Mouse (Mus musculus): ENCODE measurements at regions not wholly inside any gene's neighbourhood (a gene's known extent, or its start where the extent isn't known, plus 50 kb on each side); places are given as distances from the start of the nearest gene placed in this dataset.

- no peak overlapping the region for H3K4me3 ChIP-seq (ENCODE audit: control insufficient read depth in 1 of 2, insufficient read depth in 1 of 2, low read depth in 1 of 2, low read length in 2 of 2)
These were observed 662.6 kb downstream of the Bcl11a start for GRCm38 (mm10) chr11:24740466-24740865.

GRCm38 (mm10) chr11:24742561-24742960 lies 664.7 kb downstream of the Bcl11a start:
- Histone ChIP-seq H3K9ac (ENCODE audit: low read length) (no peak overlapping the region), H3K4me3 (ENCODE audit: control insufficient read depth in 1 of 2, insufficient read depth in 1 of 2, low read depth in 1 of 2, low read length in 2 of 2) (no peak overlapping the region), H3K27ac (replicated peaks in 1 of 2; ENCODE audit: control insufficient read depth in 1 of 2, insufficient read depth in 1 of 2, low read depth in 2 of 2, low read length in 2 of 2) (no peak overlapping the region), H3K36me3 (ENCODE audit: control insufficient read depth, insufficient read depth, low read length) (no peaks in the 10 kb centered on the region), H3K9me3 (ENCODE audit: control insufficient read depth, low read length) (no peaks in the 10 kb centered on the region), H3K4me2 (ENCODE audit: low read length) (no peak overlapping the region), H3K4me1 (ENCODE audit: control insufficient read depth in 2 of 2, insufficient read depth in 2 of 2, low read length in 2 of 2) (peaks cover 4 to 5% of the 10 kb centered on the region in 2 experiments; a peak in 2 of 4 replicates), H3K27me3 (ENCODE audit: control insufficient read depth, insufficient read depth, low read length) (no peaks in the 10 kb centered on the region)
- WGBS: 71% methylated on average over 8 of the region's 8 CpGs
- no peak for ATAC-seq (ENCODE audit: insufficient number of reproducible peaks, insufficient read depth, low FRiP score, low read depth)

More at GRCm38 (mm10) chr11:24740466-24740865, 662.6 kb downstream of the Bcl11a start:
- no peak for ATAC-seq (ENCODE audit: insufficient number of reproducible peaks, insufficient read depth, low FRiP score, low read depth)
- H3K27ac ChIP-seq (replicated peaks in 1 of 2; ENCODE audit: control insufficient read depth in 1 of 2, insufficient read depth in 1 of 2, low read depth in 2 of 2, low read length in 2 of 2): no peak overlapping the region
- 75% methylated on average over 2 of the region's 2 CpGs for WGBS
- H3K9me3 ChIP-seq (ENCODE audit: control insufficient read depth, low read length): no peaks in the 10 kb centered on the region
- H3K4me2 ChIP-seq (ENCODE audit: low read length): peak overlapping the region; percentile 67; the same call in 1 of the 2 replicates
- H3K36me3 ChIP-seq (ENCODE audit: control insufficient read depth, insufficient read depth, low read length): no peaks in the 10 kb centered on the region
- H3K4me1 ChIP-seq (ENCODE audit: control insufficient read depth in 2 of 2, insufficient read depth in 2 of 2, low read length in 2 of 2): peaks cover 4 to 5% of the 10 kb centered on the region in 2 experiments; a peak in 2 of 4 replicates
- no peaks in the 10 kb centered on the region for H3K27me3 ChIP-seq (ENCODE audit: control insufficient read depth, insufficient read depth, low read length)
- no peak overlapping the region for H3K9ac ChIP-seq (ENCODE audit: low read length)

GRCm38 (mm10) chr11:24743439-24743838 lies 665.6 kb downstream of the Bcl11a start:
- WGBS: 39% methylated on average over 1 of the region's 1 CpGs
- Histone ChIP-seq H3K36me3 (ENCODE audit: control insufficient read depth, insufficient read depth, low read length) (no peaks in the 10 kb centered on the region), H3K27ac (replicated peaks in 1 of 2; ENCODE audit: control insufficient read depth in 1 of 2, insufficient read depth in 1 of 2, low read depth in 2 of 2, low read length in 2 of 2) (no peak overlapping the region), H3K9me3 (ENCODE audit: control insufficient read depth, low read length) (no peaks in the 10 kb centered on the region), H3K4me2 (ENCODE audit: low read length) (no peak overlapping the region), H3K4me3 (ENCODE audit: control insufficient read depth in 1 of 2, insufficient read depth in 1 of 2, low read depth in 1 of 2, low read length in 2 of 2) (no peak overlapping the region), H3K4me1 (ENCODE audit: control insufficient read depth in 2 of 2, insufficient read depth in 2 of 2, low read length in 2 of 2) (peaks cover 4 to 5% of the 10 kb centered on the region in 2 experiments; a peak in 2 of 4 replicates), H3K9ac (ENCODE audit: low read length) (no peak overlapping the region), H3K27me3 (ENCODE audit: control insufficient read depth, insufficient read depth, low read length) (no peaks in the 10 kb centered on the region)
- ATAC-seq (ENCODE audit: insufficient number of reproducible peaks, insufficient read depth, low FRiP score, low read depth): no peak

- WGBS: 40% methylated on average over 4 of the region's 4 CpGs
- ATAC-seq (ENCODE audit: insufficient number of reproducible peaks, insufficient read depth, low FRiP score, low read depth): no peak
- no peak overlapping the region for H3K27ac ChIP-seq (replicated peaks in 1 of 2; ENCODE audit: control insufficient read depth in 1 of 2, insufficient read depth in 1 of 2, low read depth in 2 of 2, low read length in 2 of 2)
These were observed 668.0 kb downstream of the Bcl11a start for GRCm38 (mm10) chr11:24745841-24746240.

GRCm38 (mm10) chr11:24750144-24750779 lies 672.4 kb downstream of the Bcl11a start:
- Histone ChIP-seq H3K4me3 (ENCODE audit: control insufficient read depth in 1 of 2, insufficient read depth in 1 of 2, low read depth in 1 of 2, low read length in 2 of 2) (no peak overlapping the region), H3K36me3 (ENCODE audit: control insufficient read depth, insufficient read depth, low read length) (no peaks in the 10 kb centered on the region), H3K9me3 (ENCODE audit: control insufficient read depth, low read length) (no peaks in the 10 kb centered on the region), H3K27me3 (ENCODE audit: control insufficient read depth, insufficient read depth, low read length) (no peaks in the 10 kb centered on the region), H3K4me1 (ENCODE audit: control insufficient read depth in 2 of 2, insufficient read depth in 2 of 2, low read length in 2 of 2) (no peaks in the 10 kb centered on the region), H3K4me2 (ENCODE audit: low read length) (no peak overlapping the region), H3K9ac (ENCODE audit: low read length) (no peak overlapping the region), H3K27ac (replicated peaks in 1 of 2; ENCODE audit: control insufficient read depth in 1 of 2, insufficient read depth in 1 of 2, low read depth in 2 of 2, low read length in 2 of 2) (no peak overlapping the region)
- 55% methylated on average over 7 of the region's 7 CpGs for WGBS
- no peak for ATAC-seq (ENCODE audit: insufficient number of reproducible peaks, insufficient read depth, low FRiP score, low read depth)

More at GRCm38 (mm10) chr11:24745841-24746240, 668.0 kb downstream of the Bcl11a start:
- Histone ChIP-seq H3K4me2 (ENCODE audit: low read length) (no peak overlapping the region), H3K9me3 (ENCODE audit: control insufficient read depth, low read length) (no peaks in the 10 kb centered on the region), H3K36me3 (ENCODE audit: control insufficient read depth, insufficient read depth, low read length) (no peaks in the 10 kb centered on the region), H3K4me3 (ENCODE audit: control insufficient read depth in 1 of 2, insufficient read depth in 1 of 2, low read depth in 1 of 2, low read length in 2 of 2) (no peak overlapping the region), H3K4me1 (ENCODE audit: control insufficient read depth in 2 of 2, insufficient read depth in 2 of 2, low read length in 2 of 2) (no peaks in the 10 kb centered on the region), H3K27me3 (ENCODE audit: control insufficient read depth, insufficient read depth, low read length) (no peaks in the 10 kb centered on the region), H3K9ac (ENCODE audit: low read length) (no peak overlapping the region)

- Histone ChIP-seq H3K9me3 (ENCODE audit: control insufficient read depth, low read length) (no peaks in the 10 kb centered on the region), H3K4me3 (ENCODE audit: control insufficient read depth in 1 of 2, insufficient read depth in 1 of 2, low read depth in 1 of 2, low read length in 2 of 2) (no peak overlapping the region), H3K4me1 (ENCODE audit: control insufficient read depth in 2 of 2, insufficient read depth in 2 of 2, low read length in 2 of 2) (no peaks in the 10 kb centered on the region), H3K27ac (replicated peaks in 1 of 2; ENCODE audit: control insufficient read depth in 1 of 2, insufficient read depth in 1 of 2, low read depth in 2 of 2, low read length in 2 of 2) (no peak overlapping the region), H3K27me3 (ENCODE audit: control insufficient read depth, insufficient read depth, low read length) (no peaks in the 10 kb centered on the region), H3K36me3 (ENCODE audit: control insufficient read depth, insufficient read depth, low read length) (no peaks in the 10 kb centered on the region), H3K4me2 (ENCODE audit: low read length) (no peak overlapping the region), H3K9ac (ENCODE audit: low read length) (no peak overlapping the region)
- ATAC-seq (ENCODE audit: insufficient number of reproducible peaks, insufficient read depth, low FRiP score, low read depth): no peak
These were observed 680.3 kb downstream of the Bcl11a start for GRCm38 (mm10) chr11:24758130-24758529.

GRCm38 (mm10) chr11:24783470-24783869 lies 705.6 kb downstream of the Bcl11a start:
- Histone ChIP-seq H3K4me1 (ENCODE audit: control insufficient read depth in 2 of 2, insufficient read depth in 2 of 2, low read length in 2 of 2) (no peaks in the 10 kb centered on the region), H3K27me3 (ENCODE audit: control insufficient read depth, insufficient read depth, low read length) (no peaks in the 10 kb centered on the region), H3K9ac (ENCODE audit: low read length) (no peak overlapping the region), H3K36me3 (ENCODE audit: control insufficient read depth, insufficient read depth, low read length) (no peaks in the 10 kb centered on the region), H3K27ac (replicated peaks in 1 of 2; ENCODE audit: control insufficient read depth in 1 of 2, insufficient read depth in 1 of 2, low read depth in 2 of 2, low read length in 2 of 2) (no peak overlapping the region), H3K4me2 (ENCODE audit: low read length) (no peak overlapping the region), H3K4me3 (ENCODE audit: control insufficient read depth in 1 of 2, insufficient read depth in 1 of 2, low read depth in 1 of 2, low read length in 2 of 2) (no peak overlapping the region), H3K9me3 (ENCODE audit: control insufficient read depth, low read length) (0 out of 2 replicates have a peak, but pooled peaks cover 5% of the 10 kb centered on the region)
- ATAC-seq (ENCODE audit: insufficient number of reproducible peaks, insufficient read depth, low FRiP score, low read depth): no peak
- WGBS: 62% methylated on average over 7 of the region's 7 CpGs

- 0 out of 2 replicates have a peak, but pooled peaks cover 5% of the 10 kb centered on the region for H3K9me3 ChIP-seq (ENCODE audit: control insufficient read depth, low read length)
- 0 out of 4 replicates have a peak, but pooled peaks cover 0 to 5% of the 10 kb centered on the region in 2 experiments for H3K4me1 ChIP-seq (ENCODE audit: control insufficient read depth in 2 of 2, insufficient read depth in 2 of 2, low read length in 2 of 2)
- no peaks in the 10 kb centered on the region for H3K36me3 ChIP-seq (ENCODE audit: control insufficient read depth, insufficient read depth, low read length)
- no peak overlapping the region for H3K9ac ChIP-seq (ENCODE audit: low read length)
- H3K4me2 ChIP-seq (ENCODE audit: low read length): no peak overlapping the region
- 28% methylated on average over 2 of the region's 2 CpGs for WGBS
- peak overlapping the region in 1 of 2 experiments; percentile 10; a peak in 1 of 4 replicates for H3K27ac ChIP-seq (replicated peaks in 1 of 2; ENCODE audit: control insufficient read depth in 1 of 2, insufficient read depth in 1 of 2, low read depth in 2 of 2, low read length in 2 of 2)
- no peak overlapping the region for H3K4me3 ChIP-seq (ENCODE audit: control insufficient read depth in 1 of 2, insufficient read depth in 1 of 2, low read depth in 1 of 2, low read length in 2 of 2)
- no peaks in the 10 kb centered on the region for H3K27me3 ChIP-seq (ENCODE audit: control insufficient read depth, insufficient read depth, low read length)
- ATAC-seq (ENCODE audit: insufficient number of reproducible peaks, insufficient read depth, low FRiP score, low read depth): no peak
These were observed 711.3 kb downstream of the Bcl11a start for GRCm38 (mm10) chr11:24789120-24789519.

Data from heart, embryonic 14.5 days (tissue).